ENCODE assay signal across 1 mouse cellular context in the genomic region with DNA sequence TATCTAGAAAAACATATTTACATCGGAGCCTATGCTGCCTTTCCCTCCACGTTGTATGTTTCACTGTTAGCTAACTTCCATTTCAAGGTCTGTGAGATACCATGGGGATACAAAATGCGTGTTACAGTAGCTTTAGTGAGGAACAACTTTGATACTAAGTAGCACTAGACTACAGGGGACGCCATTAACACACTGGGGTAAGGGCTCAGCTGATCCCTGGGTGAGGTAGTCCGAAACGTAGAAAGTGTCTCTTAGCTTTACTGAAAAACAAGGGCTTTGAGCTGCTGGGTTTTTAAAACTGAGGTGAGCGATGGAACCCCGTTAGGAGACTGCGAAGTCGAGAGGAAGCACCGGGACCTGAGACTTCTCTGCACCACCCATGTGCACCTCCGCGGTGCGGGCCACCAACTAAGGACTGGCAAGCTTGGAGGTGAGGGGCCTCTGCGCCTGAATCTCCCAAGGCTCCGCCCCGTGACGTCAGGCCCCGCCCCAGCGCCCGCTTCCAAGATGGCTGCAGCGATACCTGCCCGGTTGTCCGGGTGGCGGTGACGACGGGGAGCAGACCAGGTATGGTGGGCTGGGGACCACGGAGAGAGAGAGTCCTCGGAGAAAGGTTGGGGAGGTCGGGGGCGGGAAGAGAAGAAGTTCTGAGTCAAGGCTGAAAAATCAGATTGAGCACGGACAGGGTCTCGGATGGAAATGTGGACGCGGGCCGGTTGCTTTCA.
TF ChIP-seq lines count a peak whose summit lies in the region.

A gene (plus strand): TSS at position 481 of the 725 bp plus-strand sequence.

TF ChIP-seq in CH12.LX, 34 proteins besides CTCF, POLR2A, EP300 and RAD21 (continued from another document):
- TF ChIP-seq ELF1 (IDR thresholded peaks at IDR 0.05; ENCODE audit: low read depth, low read length) (peak; percentile 57; the same call in 1 of the 2 replicates), MXI1 (IDR thresholded peaks at IDR 0.05; ENCODE audit: low read depth, low read length) (peak; percentile 51; the same call in 1 of the 2 replicates), POLR2AphosphoS2 (IDR thresholded peaks at IDR 0.05; ENCODE audit: low read depth, low read length) (peak; percentile 93), SIN3A (IDR thresholded peaks at IDR 0.05; ENCODE audit: low read length) (peak; percentile 71; the same call in 1 of the 2 replicates), KAT2A (IDR thresholded peaks at IDR 0.05; ENCODE audit: insufficient replicate concordance, low read length) (peak; percentile 81; the same call in 1 of the 2 replicates), MAX (IDR thresholded peaks at IDR 0.05; ENCODE audit: low read length) (peak; percentile 66; the same call in 1 of the 2 replicates), UBTF (IDR thresholded peaks at IDR 0.05; ENCODE audit: low read depth, low read length) (no peak), ZMIZ1 (IDR thresholded peaks at IDR 0.05; ENCODE audit: low read depth, low read length) (peak; percentile 97), CHD1 (IDR thresholded peaks at IDR 0.05; ENCODE audit: low read depth, low read length) (no peak), ZNF384 (IDR thresholded peaks at IDR 0.05; ENCODE audit: low read depth, low read length) (peak; percentile 5; the same call in 1 of the 2 replicates), ZC3H11A (IDR thresholded peaks at IDR 0.05; ENCODE audit: low read depth, low read length) (no peak), USF2 (conservative IDR thresholded peaks at IDR 0.05; ENCODE audit: low read depth, low read length) (no peak), MEF2A (IDR thresholded peaks at IDR 0.05; ENCODE audit: borderline replicate concordance, low read depth, low read length) (peak; percentile 23; the same call in 1 of the 2 replicates), RCOR1 (conservative IDR thresholded peaks at IDR 0.05; ENCODE audit: low read depth, low read length) (0 out of 2 replicates have a peak, but pooled peaks have one; percentile 37), ETS1 (conservative IDR thresholded peaks at IDR 0.05; ENCODE audit: low read depth, low read length) (no peak), NELFE (IDR thresholded peaks at IDR 0.05; ENCODE audit: low read depth, low read length) (peak; percentile 99), TCF12 (IDR thresholded peaks at IDR 0.05; ENCODE audit: low read depth, low read length) (peak; percentile 97), USF1 (IDR thresholded peaks at IDR 0.05; ENCODE audit: low read depth, low read length) (no peak), NRF1 (IDR thresholded peaks at IDR 0.05; ENCODE audit: low read depth, low read length) (peak; percentile 72), HCFC1 (IDR thresholded peaks at IDR 0.05; ENCODE audit: low read depth, low read length) (peak; percentile 86), MAFK (IDR thresholded peaks at IDR 0.05; ENCODE audit: insufficient replicate concordance, low read length) (0 out of 2 replicates have a peak, but pooled peaks have one; percentile 9)
